Mouse (Mus musculus) lung, postnatal 0 days (tissue): ENCODE measurements at regions not wholly inside any gene's neighbourhood (a gene's known extent, or its start where the extent isn't known, plus 50 kb on each side); places are given as distances from the start of the nearest gene placed in this dataset.

Experiments
- CTCF ChIP-seq: IDR thresholded peaks from 2 replicates; pipeline ENCODE4 v1.5.1; 2016; ENCODE audit warnings: antibody characterized with exemption, mild to moderate bottlenecking
- EP300 ChIP-seq: IDR thresholded peaks from 2 replicates; pipeline ENCODE4 v1.6.1; 2016; ENCODE audit warnings: antibody characterized with exemption, mild to moderate bottlenecking, control low read depth

DNA sequence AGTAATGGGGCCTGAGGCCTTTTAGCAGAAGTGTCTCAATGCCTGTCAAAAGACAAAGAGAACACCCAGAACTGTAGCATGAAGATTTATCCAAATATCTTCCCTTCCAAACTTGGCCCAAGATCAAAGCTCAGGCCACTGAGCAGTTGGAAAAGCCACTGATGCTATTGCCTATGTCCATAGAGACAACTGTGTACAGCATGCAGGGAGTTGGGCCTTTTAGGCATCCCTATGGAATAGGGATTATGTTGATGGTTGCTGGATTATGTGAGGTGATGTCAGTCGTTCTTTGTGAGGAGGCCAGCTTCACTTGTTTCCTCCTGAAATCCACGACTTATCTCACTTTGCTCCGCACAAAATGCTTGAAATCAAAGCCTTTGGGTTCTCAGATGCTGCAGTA, 153.1 kb upstream of the Gm17728 start:
- TF ChIP-seq CTCF (no peak), EP300 (no peak)
